Mouse (Mus musculus) thymus, adult 2 months (tissue): ENCODE measurements around the gene Pigm. TPM values are rescaled to one million over a fixed set of nuclear protein-coding genes. Genes with fewer than 3 reads are reported as not detected.

Source experiments
- DNase-seq: peaks from one replicate; pipeline ENCODE4 v3.0.0; 2021
- H3K27ac ChIP-seq: fragments of 200-500 bp; 2 replicates; pipeline ENCODE4 v1.5.1; 2012; ENCODE audit warnings: low read length, control low read depth; ENCODE audit not compliant: control insufficient read depth, insufficient read depth
- H3K27me3 ChIP-seq: fragments of 200-500 bp; 2 replicates; pipeline ENCODE4 v1.6.1; 2012; ENCODE audit warnings: mild to moderate bottlenecking, low read length, moderate library complexity, mixed read lengths; ENCODE audit not compliant: control insufficient read depth, insufficient read depth
- H3K36me3 ChIP-seq: fragments of 200-500 bp; 2 replicates; pipeline ENCODE4 v1.6.1; 2012; ENCODE audit warnings: mild to moderate bottlenecking, low read length, moderate library complexity; ENCODE audit not compliant: control insufficient read depth, insufficient read depth
- H3K4me1 ChIP-seq: fragments of 200-500 bp; replicated peaks from 2 replicates; pipeline ENCODE4 v1.6.1; 2012; ENCODE audit warnings: low read length; ENCODE audit not compliant: control insufficient read depth, insufficient read depth
- H3K4me3 ChIP-seq: fragments of 200-500 bp; 2 replicates; pipeline ENCODE4 v1.5.1; 2012; ENCODE audit warnings: mild to moderate bottlenecking, low read length, control low read depth, moderate library complexity; ENCODE audit not compliant: control insufficient read depth, insufficient read depth
- CTCF ChIP-seq: fragments of 200-500 bp; IDR thresholded peaks from 2 replicates; pipeline ENCODE4 v1.5.1; 2012; ENCODE audit warnings: mild to moderate bottlenecking, control low read depth, low read length, moderate library complexity, borderline replicate concordance; ENCODE audit not compliant: control insufficient read depth, poor library complexity, insufficient read depth; ENCODE audit errors: extremely low read depth
- POLR2A ChIP-seq: fragments of 200-500 bp; IDR thresholded peaks from 2 replicates; pipeline ENCODE4 v1.6.1; 2012; ENCODE audit warnings: mild to moderate bottlenecking, low read length, control low read depth, moderate library complexity; ENCODE audit not compliant: control insufficient read depth, poor library complexity, insufficient read depth; ENCODE audit errors: extremely low read depth
- WGBS: fragments of 180-500 bp; shearing (Covaris S2); methylation state at CpG from one replicate; pipeline ENCODE4 v1.1.7; 2018; 5-methylcytosine and 5-hydroxymethylcytosine counted together
- polyA plus RNA-seq: library from polyadenylated mRNA; depleted of rRNA; stranded (reverse); fragments of >200 nt; gene quantifications from 2 replicates; pipeline ENCODE4 v1.2.3, GENCODE M21; 2012

Gene Pigm
- polyA plus RNA-seq, 1 experiment, result 20.8 TPM

DNA sequence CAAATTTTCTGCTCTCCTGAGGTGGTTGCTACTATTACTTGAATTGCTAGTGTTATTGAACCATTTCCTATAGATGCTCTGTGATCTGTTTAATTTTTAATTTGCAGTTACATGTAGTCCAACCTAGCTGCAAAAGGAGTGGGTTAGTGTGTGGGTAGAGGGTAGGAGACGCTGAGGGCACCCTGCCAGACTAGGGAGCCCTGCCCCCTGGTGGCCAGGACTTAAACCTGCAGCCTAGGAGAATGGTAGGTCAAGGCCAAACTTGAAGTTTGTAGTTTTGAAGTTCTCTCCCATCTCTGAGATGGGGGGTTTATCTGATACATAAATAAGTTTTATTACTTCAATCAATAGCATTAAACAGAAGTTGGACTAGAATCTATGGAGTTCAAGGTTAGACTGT, 18.8 kb upstream of the Pigm start:
- Histone ChIP-seq H3K27me3 (no peaks in the 10 kb centered on the region), H3K4me3 (no peak overlapping the region), H3K27ac (no peak overlapping the region), H3K4me1 (no peaks in the 10 kb centered on the region), H3K36me3 (no peaks in the 10 kb centered on the region)
- DNase-seq, result peak; percentile 61
- TF ChIP-seq CTCF, result peak; percentile 90
- TF ChIP-seq POLR2A, result no peak
- 0% methylated on average over 1 of the region's 1 CpGs for WGBS

DNA sequence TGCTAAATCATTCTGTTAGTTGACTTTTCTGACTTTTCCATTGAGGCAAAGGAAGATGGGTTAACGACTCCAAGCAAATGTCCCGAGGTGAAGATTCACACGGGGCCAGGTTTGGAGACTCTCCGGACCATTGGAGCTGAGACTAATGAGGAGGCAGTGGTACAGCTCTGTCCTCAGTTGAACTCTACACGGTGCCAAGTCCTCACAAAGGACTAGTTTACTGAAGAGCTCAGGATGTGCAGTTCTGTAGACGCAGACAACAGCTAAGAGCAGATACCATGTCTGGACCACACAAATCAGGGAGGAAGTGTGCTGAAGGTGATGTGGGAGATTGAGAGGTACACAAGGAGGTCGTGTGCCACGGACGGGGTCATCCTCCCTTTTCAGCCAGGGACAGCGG, 18.0 kb upstream of the Pigm start:
- H3K36me3 ChIP-seq, result no peaks in the 10 kb centered on the region
- 85% methylated on average over 10 of the region's 10 CpGs for WGBS
- TF ChIP-seq POLR2A, result no peak
- TF ChIP-seq CTCF, result no peak
- no peak overlapping the region for H3K27ac ChIP-seq
- DNase-seq, result no peak
- no peaks in the 10 kb centered on the region for H3K27me3 ChIP-seq
- no peaks in the 10 kb centered on the region for H3K4me1 ChIP-seq
- H3K4me3 ChIP-seq, result no peak overlapping the region

DNA sequence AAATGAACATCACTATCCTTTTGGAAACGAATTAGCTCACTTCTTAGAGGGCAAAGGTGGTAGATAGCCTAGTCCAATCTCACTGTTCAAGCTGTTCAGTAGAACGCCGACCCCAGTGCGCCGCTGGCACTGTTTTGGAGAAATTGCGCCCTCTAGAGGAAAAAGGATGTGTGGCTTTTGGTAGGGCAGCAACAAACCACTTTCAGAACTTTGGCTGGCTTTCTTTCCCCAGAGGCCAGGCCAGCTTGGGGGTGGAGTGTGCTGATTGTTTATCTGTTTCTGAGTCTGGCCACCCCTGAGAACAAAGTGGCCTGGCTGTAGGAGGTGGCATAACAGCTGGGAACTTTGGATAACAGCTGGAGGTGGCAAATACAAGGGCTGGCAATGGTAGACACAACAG, 11.7 kb upstream of the Pigm start:
- no peak overlapping the region for H3K4me3 ChIP-seq
- peak; percentile 43 for DNase-seq
- no peak overlapping the region for H3K27ac ChIP-seq
- no peaks in the 10 kb centered on the region for H3K36me3 ChIP-seq
- 25% methylated on average over 6 of the region's 6 CpGs for WGBS
- no peaks in the 10 kb centered on the region for H3K27me3 ChIP-seq
- peak; percentile 63; the same call in 1 of the 2 replicates for TF ChIP-seq CTCF
- no peak for TF ChIP-seq POLR2A
- H3K4me1 ChIP-seq, result peaks cover 7% of the 10 kb centered on the region

DNA sequence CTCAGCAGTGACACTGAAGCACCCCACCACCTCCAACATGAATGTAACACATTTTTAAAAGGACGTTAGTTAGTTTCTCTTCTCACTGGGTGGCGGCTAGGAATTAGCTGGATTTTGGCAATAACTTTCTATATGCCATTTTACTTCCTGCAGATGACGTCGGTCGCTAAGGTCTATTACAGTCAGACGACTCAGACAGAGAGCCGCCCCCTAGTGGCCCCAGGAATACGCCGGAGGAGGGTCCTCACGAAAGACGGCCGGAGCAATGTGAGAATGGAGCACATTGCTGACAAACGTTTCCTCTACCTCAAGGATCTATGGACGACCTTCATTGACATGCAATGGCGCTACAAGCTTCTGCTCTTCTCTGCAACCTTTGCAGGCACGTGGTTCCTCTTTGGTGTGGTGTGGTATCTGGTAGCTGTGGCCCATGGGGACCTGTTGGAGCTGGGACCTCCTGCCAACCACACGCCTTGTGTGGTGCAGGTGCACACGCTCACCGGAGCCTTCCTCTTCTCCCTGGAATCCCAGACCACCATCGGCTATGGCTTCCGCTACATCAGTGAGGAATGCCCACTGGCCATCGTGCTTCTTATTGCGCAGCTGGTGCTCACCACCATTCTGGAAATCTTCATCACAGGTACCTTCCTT, 7.5 kb upstream of the Pigm start:
- Histone ChIP-seq H3K4me1 (peaks cover 7% of the 10 kb centered on the region), H3K4me3 (no peak overlapping the region), H3K27me3 (no peaks in the 10 kb centered on the region), H3K36me3 (no peaks in the 10 kb centered on the region), H3K27ac (no peak overlapping the region)
- 22% methylated on average over 23 of the region's 23 CpGs for WGBS
- peak; percentile 89 for DNase-seq
- TF ChIP-seq POLR2A (no peak), CTCF (peak; percentile 85; the same call in 1 of the 2 replicates)

DNA sequence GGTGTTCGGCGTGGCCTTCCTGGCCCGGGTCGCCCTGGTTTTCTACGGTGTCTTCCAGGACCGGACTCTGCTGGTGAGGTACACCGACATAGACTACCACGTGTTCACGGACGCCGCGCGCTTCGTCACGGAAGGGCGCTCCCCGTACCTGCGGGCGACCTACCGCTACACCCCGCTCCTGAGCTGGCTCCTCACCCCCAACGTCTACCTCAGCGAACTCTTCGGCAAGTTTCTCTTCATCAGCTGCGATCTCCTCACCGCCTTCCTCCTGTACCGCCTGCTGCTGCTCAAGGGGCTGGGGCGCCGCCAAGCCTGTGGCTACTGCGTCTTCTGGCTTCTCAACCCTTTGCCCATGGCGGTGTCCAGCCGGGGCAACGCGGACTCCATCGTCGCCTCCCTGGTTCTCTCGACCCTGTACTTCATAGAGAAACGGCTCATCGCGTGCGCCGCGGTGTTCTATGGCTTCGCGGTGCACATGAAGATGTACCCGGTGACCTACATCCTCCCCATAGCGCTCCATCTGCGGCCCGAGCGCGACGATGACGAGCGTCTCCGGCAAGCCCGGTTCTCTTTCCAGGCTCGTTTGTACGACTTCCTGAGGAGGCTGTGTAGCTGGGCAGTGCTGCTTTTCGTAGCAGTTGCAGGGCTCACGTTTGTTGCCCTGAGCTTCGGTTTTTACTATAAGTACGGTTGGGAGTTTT, 562 bp downstream of the Pigm start:
- Histone ChIP-seq H3K4me3 (peak overlapping the region; percentile 83), H3K27me3 (no peaks in the 10 kb centered on the region), H3K27ac (peak overlapping the region; percentile 6), H3K4me1 (peaks cover 8% of the 10 kb centered on the region), H3K36me3 (no peaks in the 10 kb centered on the region)
- DNase-seq, result peak; percentile 40
- TF ChIP-seq CTCF (no peak), POLR2A (no peak)
- under 1% methylated on average over 62 of the region's 62 CpGs for WGBS

DNA sequence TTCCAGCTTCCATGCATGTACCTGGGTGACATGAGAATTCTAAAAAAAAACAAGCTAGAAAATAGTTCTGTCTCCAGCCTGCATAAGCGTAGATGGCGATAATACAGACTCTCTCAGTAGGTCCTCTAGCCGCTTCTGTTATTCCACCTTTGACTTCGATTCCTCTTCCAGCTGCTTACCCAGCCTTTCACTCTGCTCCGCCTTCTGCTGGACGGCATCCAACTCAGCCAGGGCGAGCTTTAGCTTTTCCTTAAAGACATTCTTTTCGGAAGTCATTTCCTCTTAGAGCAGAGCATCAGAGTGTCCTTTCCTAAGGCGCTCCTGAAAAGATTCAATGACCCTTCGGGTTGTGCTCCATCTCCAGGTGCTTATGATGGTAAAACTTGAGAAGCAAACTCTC, 3.7 kb downstream of the Pigm start:
- H3K4me3 ChIP-seq, result no peak overlapping the region
- peaks cover 8% of the 10 kb centered on the region for H3K36me3 ChIP-seq
- H3K27ac ChIP-seq, result no peak overlapping the region
- DNase-seq, result no peak
- WGBS, result 94% methylated on average over 10 of the region's 10 CpGs
- no peaks in the 10 kb centered on the region for H3K27me3 ChIP-seq
- H3K4me1 ChIP-seq, result peaks cover 8% of the 10 kb centered on the region
- TF ChIP-seq POLR2A (no peak), CTCF (no peak)

DNA sequence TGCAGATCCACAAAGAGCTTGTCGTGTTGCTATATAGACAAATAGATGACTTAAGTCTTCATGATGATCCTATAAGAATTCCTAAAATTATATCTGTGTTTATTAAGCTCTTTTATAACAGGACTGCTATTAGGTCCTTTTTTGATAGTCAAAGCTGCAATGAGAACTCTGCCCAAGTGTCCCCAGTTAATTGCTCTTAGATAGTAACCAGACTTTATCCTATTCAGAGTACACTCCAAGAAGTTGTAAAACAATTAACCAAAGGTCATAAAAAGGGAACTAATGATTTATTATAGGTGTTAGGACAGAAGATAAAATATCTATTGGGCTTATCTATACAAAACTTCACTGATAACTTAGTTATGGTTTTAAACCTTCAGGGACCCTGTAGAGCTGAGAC, 5.7 kb downstream of the Pigm start:
- WGBS, result 100% methylated on average over 1 of the region's 1 CpGs
- TF ChIP-seq CTCF (no peak), POLR2A (no peak)
- no peak for DNase-seq
- Histone ChIP-seq H3K36me3 (peaks cover 8% of the 10 kb centered on the region), H3K4me3 (no peak overlapping the region), H3K27ac (no peak overlapping the region), H3K4me1 (peaks cover 5% of the 10 kb centered on the region), H3K27me3 (no peaks in the 10 kb centered on the region)
